Mouse (Mus musculus) Patski (cell line): ENCODE measurements around the gene Smarcd3. TPM values are rescaled to one million over a fixed set of nuclear protein-coding genes. Genes with fewer than 3 reads are reported as not detected.

ENCODE experiments used
- ATAC-seq: fragments of 100-300 bp; one replicate; pipeline ENCODE4 v1.8.0; 2021
- CTCF ChIA-PET: fragments of 350-600 bp; sonication (Branson Sonifier 250); formaldehyde crosslinking; loops from one replicate; lab custom pipeline; 2022; ENCODE audit warnings: inconsistent platforms; lab: Charles Lee
- POLR2A ChIA-PET: fragments of 350-600 bp; sonication (Branson Sonifier 250); formaldehyde crosslinking; loops from one replicate; lab custom pipeline; 2022; ENCODE audit warnings: antibody characterized with exemption, inconsistent platforms; lab: Charles Lee
- DNase-seq: peaks from one replicate; pipeline ENCODE4 v3.0.0-alpha.2; 2011; ENCODE audit warnings: low read depth, low spot score
- H3K27me3 ChIP-seq: fragments of 371-371 bp; one replicate; pipeline ENCODE4 v1.5.1; 2021
- CTCF ChIP-seq: fragments of 100-300 bp; IDR thresholded peaks from one replicate; pipeline ENCODE4 v1.5.1; 2021
- in situ Hi-C: fragments of 300-500 bp; cut with MboI; formaldehyde crosslinking; loops from 3 replicates; pipeline ENCODE4 v1.11.1; 2018; ENCODE audit warnings: low pct_unique_long_range_greater_than_20kb, mixed read lengths
- polyA plus RNA-seq: library from polyadenylated mRNA; unstranded; gene quantifications from one replicate; pipeline ENCODE4 v1.2.3, GENCODE M21; 2021

Gene Smarcd3
- polyA plus RNA-seq = 64.3 TPM

- H3K27me3 ChIP-seq = no peaks in the 10 kb centered on the region
- POLR2A ChIA-PET = interaction anchor here (1.2 to 1.6 kb wide), 3 partner anchors 9 to 22 kb away, joined by 3 to 4 read pairs (median 3); no protein-coding TSS in a partner anchor
- ATAC-seq = peak; percentile 29
- in situ Hi-C loops = no loop called here
- DNase-seq = no peak
- TF ChIP-seq CTCF = no peak
- CTCF ChIA-PET = interaction anchor here (0.8 to 1.9 kb wide), 2 partner anchors 13 to 28 kb away, joined by 3 to 11 read pairs; no protein-coding TSS in a partner anchor
Measured at GRCm38 (mm10) chr5:24623986-24624821, at the start of gene Smarcd3. TSS of gene Smarcd3 (minus strand) at chr5:24624411.

- no peak for TF ChIP-seq CTCF
- ChIA-PET POLR2A (no interaction called here), CTCF (no interaction called here)
- DNase-seq (no peak), ATAC-seq (no peak)
- in situ Hi-C loops = no loop called here
- no peaks in the 10 kb centered on the region for H3K27me3 ChIP-seq
Measured at GRCm38 (mm10) chr5:24661457-24661856, 37.2 kb upstream of the Smarcd3 start.

- no peak for TF ChIP-seq CTCF
- DNase-seq (no peak), ATAC-seq (no peak)
- in situ Hi-C loops = loop anchor here (10.0 kb wide), 1 partner anchor 145 kb away; no protein-coding TSS in a partner anchor
- CTCF ChIA-PET = no interaction called here
- POLR2A ChIA-PET = no interaction called here
- H3K27me3 ChIP-seq = no peaks in the 10 kb centered on the region
Measured at GRCm38 (mm10) chr5:24659708-24660423, 35.7 kb upstream of the Smarcd3 start.

DNA sequence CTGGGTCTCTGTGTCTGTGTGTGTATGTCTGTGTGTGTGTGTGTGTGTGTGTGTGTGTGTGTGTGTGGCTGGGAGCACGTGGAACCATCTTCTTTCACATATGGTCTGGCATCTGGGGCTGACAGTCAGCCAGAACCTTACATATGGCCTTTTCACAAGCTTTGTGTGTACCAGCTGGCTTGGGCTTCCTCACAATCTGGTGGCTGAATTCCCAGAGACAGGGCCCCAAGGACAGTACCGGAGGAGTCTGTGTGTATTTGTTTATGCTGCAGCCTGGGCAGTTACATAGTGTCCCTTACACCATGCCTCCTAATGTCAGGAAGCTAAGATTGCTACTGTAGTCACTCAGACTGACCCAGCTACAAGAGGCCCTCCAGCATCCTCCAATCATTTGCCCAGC, 32.9 kb upstream of the Smarcd3 start:
- in situ Hi-C loops = loop anchor here (10.0 kb wide), 1 partner anchor 142 kb away; no protein-coding TSS in a partner anchor
- no peak for TF ChIP-seq CTCF
- CTCF ChIA-PET = no interaction called here
- DNase-seq = no peak
- ATAC-seq = no peak
- H3K27me3 ChIP-seq = no peaks in the 10 kb centered on the region
- POLR2A ChIA-PET = no interaction called here

GRCm38 (mm10) chr5:24654491-24654890, 30.3 kb upstream of the Smarcd3 start:
- POLR2A ChIA-PET = no interaction called here
- in situ Hi-C loops = loop anchor here (10.0 kb wide), 1 partner anchor 140 kb away; no protein-coding TSS in a partner anchor
- H3K27me3 ChIP-seq = peaks cover 2% of the 10 kb centered on the region
- ATAC-seq (no peak), DNase-seq (no peak)
- no peak for TF ChIP-seq CTCF
- CTCF ChIA-PET = no interaction called here

GRCm38 (mm10) chr5:24652780-24653179, 28.6 kb upstream of the Smarcd3 start:
- ChIA-PET POLR2A (interaction anchor here (1.0 kb wide), 1 partner anchor 61 kb away, joined by 4 read pairs; no protein-coding TSS in a partner anchor), CTCF (interaction anchor here (0.8 to 1.2 kb wide), 3 partner anchors 11 to 33 kb away, joined by 3 read pairs; no protein-coding TSS in a partner anchor)
- DNase-seq = no peak
- TF ChIP-seq CTCF = no peak
- H3K27me3 ChIP-seq = peaks cover 5% of the 10 kb centered on the region
- ATAC-seq = no peak
- in situ Hi-C loops = loop anchor here (10.0 kb wide), 1 partner anchor 138 kb away; no protein-coding TSS in a partner anchor

GRCm38 (mm10) chr5:24651768-24652752, 27.8 kb upstream of the Smarcd3 start:
- in situ Hi-C loops = loop anchor here (10.0 kb wide), 1 partner anchor 137 kb away; no protein-coding TSS in a partner anchor
- peak; percentile 24 for DNase-seq
- POLR2A ChIA-PET = interaction anchor here (1.0 kb wide), 1 partner anchor 61 kb away, joined by 4 read pairs; no protein-coding TSS in a partner anchor

GRCm38 (mm10) chr5:24651356-24651755, 27.1 kb upstream of the Smarcd3 start:
- peaks cover 5% of the 10 kb centered on the region for H3K27me3 ChIP-seq
- CTCF ChIA-PET = interaction anchor here (1.0 to 1.9 kb wide), 2 partner anchors 53 to 141 kb away, joined by 3 to 6 read pairs; no protein-coding TSS in a partner anchor
- DNase-seq (no peak), ATAC-seq (no peak)
- POLR2A ChIA-PET = no interaction called here
- in situ Hi-C loops = loop anchor here (10.0 kb wide), 1 partner anchor 137 kb away; no protein-coding TSS in a partner anchor
- no peak for TF ChIP-seq CTCF

More at GRCm38 (mm10) chr5:24651768-24652752, 27.8 kb upstream of the Smarcd3 start:
- TF ChIP-seq CTCF = peak; percentile 100
- ATAC-seq = peak; percentile 60
- peaks cover 5% of the 10 kb centered on the region for H3K27me3 ChIP-seq
- CTCF ChIA-PET = interaction anchor here (0.8 to 1.9 kb wide), 4 partner anchors 12 to 54 kb away, joined by 3 to 6 read pairs (median 3); no protein-coding TSS in a partner anchor

DNA sequence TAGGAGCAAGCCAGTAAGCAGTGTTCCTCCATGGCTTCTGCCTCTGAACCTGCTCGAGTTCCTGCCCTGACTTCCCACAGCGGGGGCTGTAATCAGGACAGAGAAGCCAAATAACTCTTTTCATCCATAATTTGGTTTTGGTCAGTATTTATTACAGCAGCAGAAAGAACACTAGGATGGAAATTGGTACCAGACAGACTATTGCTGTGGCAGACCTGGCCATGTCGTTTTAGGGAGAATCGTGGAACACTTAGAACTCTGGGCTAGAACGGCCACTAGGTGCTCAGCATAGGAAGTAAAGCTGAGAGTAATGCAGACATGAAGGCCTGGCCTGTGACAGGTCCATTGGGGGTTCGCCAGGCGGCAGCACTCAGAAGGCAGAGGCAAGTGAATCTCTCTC, 25.5 kb upstream of the Smarcd3 start:
- POLR2A ChIA-PET = interaction anchor here (0.9 kb wide), 1 partner anchor 9 kb away, joined by 3 read pairs; no protein-coding TSS in a partner anchor

More for the DNA sequence above, 25.5 kb upstream of the Smarcd3 start:
- peaks cover 5% of the 10 kb centered on the region for H3K27me3 ChIP-seq
- DNase-seq (no peak), ATAC-seq (no peak)
- in situ Hi-C loops = loop anchor here (5.0 to 10.0 kb wide), 2 partner anchors 52 to 135 kb away; no protein-coding TSS in a partner anchor
- no peak for TF ChIP-seq CTCF
- CTCF ChIA-PET = interaction anchor here (1.9 kb wide), 1 partner anchor 52 kb away, joined by 6 read pairs; no protein-coding TSS in a partner anchor
